Mouse (Mus musculus): ENCODE measurements around the gene Pnmt.
A peak's percentile ranks its signal among the peaks of the same experiment; 100 is the strongest.
"Not testable (repeated sequence)": the region's sequence is repeated elsewhere in the genome, so short reads cannot be mapped to it uniquely, and the experiment has no call there.

The Pnmt gene

DNA sequence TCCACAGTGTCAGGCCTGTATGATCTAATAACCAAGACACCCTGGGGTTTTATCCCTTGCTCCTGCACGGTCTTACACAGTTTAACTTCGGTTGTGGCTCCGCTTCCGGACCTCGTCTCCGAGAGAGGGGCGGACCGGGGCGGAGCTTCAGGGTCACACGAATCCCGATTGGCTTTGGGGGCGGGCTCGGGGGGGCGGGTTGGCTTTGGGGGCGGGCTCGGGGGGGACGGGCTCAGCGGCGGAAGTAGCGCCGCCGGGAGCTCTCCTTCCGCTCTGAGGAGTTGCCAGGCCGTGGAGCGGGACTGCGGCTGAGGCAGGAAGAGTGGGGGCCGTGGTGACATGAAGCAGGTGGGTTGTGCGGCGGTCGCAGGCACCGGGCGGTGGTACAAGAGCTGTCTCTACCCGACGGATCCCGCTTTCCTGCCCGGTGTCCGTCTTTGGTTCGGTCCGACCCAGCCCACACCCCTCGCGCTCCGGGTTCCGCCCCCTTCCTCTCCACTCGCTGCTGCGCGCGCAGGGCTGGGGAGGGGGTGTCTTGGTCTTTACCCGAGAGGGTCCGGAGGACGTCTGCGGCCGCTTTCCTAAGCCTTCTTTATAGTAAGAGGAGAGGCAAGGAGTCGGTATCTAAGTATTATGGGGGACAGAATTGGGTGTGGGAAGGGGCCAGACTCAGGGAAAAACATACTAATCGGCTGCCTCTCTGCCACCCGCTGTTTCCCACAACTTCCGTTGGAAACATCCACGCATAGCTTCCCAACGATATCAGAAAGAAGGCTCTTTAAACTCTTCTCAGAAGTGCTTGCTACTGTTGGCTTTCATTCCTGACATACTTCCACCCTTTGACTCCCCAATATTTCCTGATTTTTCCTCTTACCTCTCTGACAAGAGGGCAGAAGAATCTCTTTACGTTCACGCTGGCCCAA, 27.8 kb upstream of the Pnmt start, which contains the start of gene Stard3:
Stard3 (plus strand) TSS at position 208 of the 923 bp plus-strand sequence.
- DNase-seq (ENCODE audit: low spot score), result peak; percentile 90

DNA sequence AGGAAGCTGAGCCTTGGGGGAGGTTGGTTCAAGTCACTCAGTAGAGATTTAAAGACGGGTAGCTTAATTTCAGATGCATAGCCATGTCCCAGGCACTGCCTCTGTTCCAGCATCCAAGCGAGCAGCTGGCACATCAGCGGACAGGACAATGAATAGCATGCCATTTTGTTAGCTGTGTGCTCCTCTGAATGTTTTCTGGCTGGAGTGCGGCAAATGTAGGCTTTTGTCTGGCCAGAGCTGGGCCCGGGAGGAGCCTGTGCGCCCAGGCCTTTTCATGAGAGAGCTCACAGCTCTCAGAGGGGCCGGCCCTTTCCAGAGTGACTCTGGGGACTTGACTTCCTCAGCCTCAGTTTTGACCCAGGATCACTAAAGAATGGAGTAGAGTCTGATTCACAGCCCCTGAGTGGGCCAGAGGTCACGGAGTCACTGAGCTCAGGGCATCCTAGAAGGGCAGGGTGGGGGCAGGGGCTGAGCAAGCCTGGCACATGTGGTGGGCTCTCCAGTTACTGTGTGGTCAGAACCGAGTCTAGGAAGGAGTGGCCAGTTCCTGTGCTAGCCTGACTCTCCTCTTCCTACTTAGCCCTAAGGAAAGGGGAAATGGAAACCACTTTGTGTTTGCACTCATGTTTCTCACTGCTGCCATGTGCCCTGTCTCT, 25.3 kb upstream of the Pnmt start:
- no peak for DNase-seq (ENCODE audit: low spot score)

DNA sequence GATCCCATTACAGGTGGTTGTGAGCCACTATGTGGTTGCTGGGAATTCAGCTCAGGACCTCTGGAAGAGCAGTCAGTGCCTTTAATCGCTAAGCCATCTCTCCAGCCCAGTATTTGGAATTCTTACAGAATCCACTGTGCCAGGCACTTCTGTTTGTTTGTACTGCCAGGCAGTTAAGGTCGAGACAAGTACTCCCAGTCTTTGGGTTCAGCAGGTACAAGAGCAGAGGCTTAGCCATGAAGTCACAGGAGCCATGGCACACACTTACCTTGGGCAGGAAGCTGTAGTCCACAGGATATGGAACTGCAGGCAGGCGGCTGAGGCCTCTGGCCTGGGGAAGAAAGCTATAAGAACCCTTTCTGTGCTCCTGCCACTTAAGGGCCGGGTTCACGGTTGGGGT, 22.4 kb upstream of the Pnmt start:
- DNase-seq (ENCODE audit: low spot score), result no peak

DNA sequence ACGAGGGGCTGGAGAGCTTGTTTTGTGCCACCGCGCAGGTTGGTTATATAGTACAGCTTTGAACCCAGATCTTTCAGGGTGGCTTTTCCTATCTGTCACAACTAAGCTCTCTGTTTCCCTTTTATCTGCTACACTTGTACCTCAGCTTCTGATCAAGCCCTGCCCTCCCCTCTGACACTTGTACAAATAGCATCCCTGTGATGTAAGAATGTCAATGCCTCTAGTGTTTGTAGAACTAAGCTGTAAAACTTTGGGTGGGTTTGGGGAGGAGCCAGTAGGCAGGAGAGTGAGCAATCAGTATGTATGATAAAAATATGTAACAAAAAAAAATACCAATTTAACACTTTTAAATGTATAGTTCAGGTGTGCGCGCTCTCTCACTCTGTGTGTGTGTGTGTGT, 21.8 kb upstream of the Pnmt start:
- DNase-seq (ENCODE audit: low spot score), result no peak

DNA sequence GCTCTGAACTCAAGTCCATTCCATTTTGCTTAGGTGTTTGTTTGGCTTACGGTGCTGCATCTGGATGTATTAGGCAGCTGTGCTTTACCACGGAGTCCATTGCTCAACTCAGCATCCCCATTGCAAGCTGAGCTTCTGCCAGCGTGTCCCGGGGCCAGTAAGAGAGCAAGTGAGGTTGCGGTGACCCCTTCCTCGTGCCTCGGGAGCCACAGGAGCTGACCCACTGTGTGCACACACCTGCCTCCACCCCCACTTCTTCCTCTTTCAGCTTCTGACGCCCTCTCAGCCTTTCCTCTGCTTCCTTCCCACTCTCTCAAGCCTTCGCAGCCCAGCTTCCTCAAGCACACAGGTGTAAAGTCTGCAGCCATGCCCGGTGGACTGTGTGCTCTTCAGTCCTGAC, 20.0 kb upstream of the Pnmt start:
- no peak for DNase-seq (ENCODE audit: low spot score)

DNA sequence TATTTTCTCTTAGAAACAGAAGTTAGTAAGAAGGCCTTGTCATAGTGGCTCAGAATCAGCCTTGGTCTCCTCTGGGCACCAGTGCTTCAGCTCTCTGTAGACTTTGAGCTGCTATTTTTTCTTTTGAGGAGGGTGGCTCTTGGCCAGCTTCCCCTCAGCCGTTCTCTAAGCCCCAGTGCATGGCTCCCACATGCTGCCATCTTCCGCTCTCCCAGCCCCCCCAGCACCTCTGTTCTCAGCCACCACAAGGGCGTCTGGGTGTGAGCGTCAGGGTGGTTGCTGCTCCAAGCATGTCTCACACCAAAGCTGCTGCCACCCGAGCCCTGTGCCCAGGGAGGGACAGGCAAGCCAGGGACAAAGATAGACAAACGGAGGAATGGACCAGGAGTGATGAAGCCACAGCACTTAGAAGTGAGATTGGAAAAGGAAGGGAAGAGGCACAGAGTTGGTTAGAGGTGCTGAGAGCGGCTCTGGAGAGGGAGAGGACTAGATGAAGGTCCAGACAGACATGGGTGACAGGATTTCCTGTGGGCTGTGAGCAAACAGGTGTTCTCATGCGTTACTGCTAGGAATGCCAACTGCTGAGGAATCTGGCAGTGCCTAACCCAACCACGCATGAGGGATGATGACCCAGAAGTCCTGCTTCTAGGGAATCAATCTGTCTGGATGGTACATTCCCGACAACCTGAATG, 18.9 kb upstream of the Pnmt start:
- DNase-seq (ENCODE audit: low spot score), result no peak

DNA sequence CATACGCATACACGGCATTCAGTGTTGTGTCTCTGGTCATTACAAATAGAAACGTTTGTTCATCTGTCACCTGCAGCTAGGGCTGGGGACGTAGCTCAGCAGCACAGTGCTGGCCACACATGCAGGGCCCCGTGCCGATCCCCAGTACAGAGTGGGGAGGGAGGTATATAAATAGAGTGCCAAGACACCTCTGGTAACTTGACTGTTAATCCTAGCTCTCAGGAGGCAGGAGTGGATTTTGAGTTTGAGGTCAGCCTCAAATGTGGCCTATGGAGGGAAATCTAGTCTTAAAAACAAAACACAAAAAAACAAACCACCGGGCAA, 18.4 kb upstream of the Pnmt start:
- DNase-seq (ENCODE audit: low spot score), result no peak

DNA sequence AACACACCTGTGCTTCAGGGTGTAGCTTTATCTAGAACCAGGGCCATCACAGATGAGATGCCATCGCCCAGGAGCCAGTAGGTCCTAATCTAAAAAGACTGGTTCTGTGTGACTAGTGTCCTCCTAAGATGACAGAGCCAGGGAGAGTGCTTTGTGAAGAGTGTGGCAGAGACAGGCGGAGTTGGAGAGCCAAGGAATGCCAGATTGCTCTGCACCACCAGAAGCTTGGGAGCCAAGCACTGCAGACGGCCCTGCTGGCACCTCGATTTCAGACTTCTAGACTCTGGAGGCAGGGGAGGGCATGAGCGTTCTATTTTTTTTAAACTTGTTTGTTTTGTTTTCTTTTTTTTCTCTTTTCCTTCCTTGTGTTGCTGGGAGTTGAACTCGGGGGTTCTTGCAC, 16.9 kb upstream of the Pnmt start:
- DNase-seq (ENCODE audit: low spot score), result no peak

DNA sequence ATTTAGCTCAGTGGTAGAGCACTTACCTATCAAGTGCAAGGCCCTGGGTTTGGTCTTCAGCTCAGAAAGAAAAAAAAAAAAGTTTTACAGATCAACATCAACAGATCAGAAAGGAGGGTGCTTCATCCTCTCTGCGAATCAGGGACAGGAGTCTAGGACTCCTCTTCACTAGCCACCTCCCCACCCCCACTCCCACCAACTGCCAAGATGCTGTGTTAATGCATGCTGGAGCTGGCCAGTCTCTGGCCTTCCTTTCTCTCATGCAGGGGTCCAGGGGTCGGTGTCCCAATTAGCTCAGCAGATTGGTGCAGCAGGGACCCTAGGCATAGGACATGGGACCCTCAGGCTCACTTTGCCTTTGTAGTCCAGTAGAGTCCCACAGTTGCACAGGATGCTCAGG, 15.7 kb upstream of the Pnmt start:
- DNase-seq (ENCODE audit: low spot score), result no peak

DNA sequence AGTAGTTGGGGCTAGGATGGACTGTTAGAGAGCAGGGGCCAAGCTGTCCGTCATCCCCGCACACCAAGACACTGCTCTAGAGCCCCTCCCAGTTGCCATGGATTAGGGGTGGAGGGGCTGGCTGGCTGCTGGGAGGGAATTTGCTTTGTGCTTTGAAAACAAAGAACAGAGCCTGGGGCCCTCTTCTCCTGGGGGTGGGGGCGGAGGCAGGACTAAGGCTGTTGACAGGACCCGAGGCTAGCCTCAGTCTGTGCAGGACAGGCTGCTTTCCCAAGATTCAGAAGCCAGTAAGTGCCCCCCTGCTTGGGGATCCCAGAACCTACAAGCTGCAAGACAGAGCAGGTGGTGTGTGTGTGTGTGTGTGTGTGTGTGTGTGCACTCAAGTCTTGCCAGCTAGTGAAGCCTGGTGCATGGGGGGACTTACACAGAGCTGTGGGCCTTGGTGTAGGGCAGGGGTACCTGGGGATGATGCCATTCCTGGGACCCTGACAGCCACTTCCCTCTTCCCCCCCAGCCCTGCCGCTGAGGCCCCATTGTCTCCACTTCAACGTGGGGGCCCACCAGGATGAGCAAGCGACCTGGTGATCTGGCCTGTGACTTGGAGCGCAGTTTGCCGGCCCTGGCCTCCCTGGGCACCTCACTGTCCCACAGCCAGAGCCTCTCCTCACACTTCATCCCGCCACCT, 14.6 kb upstream of the Pnmt start:
- no peak for DNase-seq (ENCODE audit: low spot score)

DNA sequence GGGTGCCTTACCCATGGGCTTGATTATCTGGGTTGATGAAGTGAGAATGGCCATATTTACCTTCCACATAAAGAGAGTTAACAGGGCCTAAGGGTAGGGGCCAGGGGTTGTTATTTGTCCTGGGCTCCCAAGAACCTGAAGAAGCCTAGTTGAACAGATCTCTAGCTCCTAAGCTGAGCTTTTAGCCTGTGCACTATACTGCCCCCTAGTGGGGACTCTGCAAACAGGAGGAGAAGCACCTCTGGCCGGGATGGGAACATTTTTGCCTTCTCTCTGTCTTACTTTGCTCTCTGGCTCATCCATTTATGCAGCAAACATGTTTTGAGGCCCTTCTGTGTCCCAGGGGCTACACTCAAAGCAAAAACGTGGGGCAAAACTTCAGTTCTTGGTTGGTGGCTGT, 13.8 kb upstream of the Pnmt start:
- DNase-seq (ENCODE audit: low spot score), result no peak

DNA sequence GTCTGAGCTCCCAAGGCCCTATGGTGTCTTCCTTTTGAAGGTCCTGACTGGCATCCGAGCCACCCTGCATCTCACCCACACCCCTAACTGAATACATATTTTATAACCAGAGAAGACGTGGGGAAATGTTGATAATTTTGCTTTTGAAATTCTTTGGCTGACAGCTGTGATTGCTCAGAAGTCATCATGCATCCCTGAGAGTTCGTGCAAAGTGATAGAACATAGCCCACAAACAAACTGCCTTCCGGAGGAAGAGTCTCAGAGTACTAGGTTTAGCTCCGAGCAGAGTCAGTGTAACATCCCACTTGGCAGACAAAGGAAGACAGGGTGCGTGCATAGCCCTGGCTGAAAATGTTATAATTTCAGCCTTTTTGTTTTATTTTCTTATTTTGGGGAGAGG, 13.0 kb upstream of the Pnmt start:
- no peak for DNase-seq (ENCODE audit: low spot score)

DNA sequence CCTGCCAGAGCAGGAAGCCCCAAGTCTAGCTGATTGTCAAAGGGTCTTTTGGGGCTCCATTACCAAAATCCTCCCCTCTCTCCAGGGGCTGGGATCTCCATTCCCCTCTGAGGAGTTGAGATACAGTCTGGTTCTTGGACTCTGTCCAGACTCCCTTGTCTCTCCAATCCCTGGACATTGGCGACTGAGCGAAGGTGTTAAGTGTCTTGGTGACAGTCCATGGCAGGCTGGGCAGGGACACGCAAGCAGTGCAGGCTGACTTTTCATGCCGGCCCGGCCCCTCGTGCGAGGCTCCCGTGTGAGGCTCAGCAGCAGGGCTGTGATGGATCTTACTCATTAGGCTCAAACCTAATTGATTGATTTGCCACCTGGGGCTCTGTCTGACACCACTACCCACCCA, 12.0 kb upstream of the Pnmt start:
- no peak for DNase-seq (ENCODE audit: low spot score)

DNA sequence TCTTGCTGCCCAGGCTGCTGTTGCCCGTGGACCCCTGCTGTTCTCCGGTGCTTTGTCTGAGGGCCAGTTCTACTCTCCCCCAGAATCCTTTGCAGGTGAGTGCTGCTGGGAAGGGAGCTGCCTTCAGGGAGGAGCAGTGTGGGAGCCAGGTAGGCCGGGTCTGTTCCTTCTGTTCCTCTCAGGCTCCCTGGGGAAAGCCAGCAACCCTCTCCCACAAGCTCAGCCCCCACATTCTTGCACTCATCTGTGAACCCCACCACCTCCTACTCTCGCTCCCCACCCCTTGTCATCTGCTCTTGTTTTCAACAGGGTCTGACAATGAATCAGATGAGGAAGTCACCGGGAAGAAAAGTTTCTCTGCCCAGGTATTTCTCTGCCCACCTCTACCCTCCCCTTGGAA, 9.5 kb upstream of the Pnmt start:
- DNase-seq (ENCODE audit: low spot score), result no peak

DNA sequence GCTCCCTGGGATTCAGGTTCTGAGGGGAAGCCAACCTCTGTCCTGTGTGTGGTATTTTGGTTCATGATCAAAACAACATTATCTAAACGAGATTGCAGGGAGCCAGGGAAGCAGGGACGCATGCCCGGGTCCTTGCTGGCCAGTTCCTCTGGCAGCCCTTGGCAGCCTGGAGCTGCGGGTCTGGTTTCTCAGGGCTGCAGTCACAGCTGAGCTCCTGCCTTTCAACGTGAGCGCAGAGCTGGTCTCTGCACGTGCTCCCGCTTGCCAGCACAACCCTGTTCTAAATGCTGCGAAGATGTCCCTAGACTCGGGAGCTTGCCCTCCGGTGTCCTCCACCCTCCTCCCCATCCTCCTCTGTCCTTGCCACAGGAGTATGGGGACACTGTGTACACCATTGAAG, 8.5 kb upstream of the Pnmt start:
- DNase-seq (ENCODE audit: low spot score), result no peak

DNA sequence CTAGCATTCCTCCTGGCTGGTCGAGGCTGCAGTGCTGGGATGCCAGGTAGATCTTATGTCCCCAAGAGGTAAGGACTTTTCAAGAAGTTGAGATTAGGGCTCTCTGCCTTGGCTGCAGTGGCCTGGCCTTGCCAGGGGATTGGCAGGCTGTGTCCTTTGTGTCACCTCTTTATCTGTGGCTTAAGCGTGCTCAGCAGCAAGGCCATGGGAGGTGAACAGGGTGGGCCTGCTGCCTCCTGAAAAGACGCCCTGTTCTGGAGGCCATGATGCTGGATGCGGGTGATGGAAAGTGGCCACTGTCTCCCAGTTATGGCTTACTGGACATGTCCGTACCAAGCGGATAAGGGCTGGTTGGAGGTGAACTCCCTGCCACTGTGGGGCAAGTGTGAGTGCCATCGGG, 6.9 kb upstream of the Pnmt start:
- DNase-seq (ENCODE audit: low spot score), result peak; percentile 62

DNA sequence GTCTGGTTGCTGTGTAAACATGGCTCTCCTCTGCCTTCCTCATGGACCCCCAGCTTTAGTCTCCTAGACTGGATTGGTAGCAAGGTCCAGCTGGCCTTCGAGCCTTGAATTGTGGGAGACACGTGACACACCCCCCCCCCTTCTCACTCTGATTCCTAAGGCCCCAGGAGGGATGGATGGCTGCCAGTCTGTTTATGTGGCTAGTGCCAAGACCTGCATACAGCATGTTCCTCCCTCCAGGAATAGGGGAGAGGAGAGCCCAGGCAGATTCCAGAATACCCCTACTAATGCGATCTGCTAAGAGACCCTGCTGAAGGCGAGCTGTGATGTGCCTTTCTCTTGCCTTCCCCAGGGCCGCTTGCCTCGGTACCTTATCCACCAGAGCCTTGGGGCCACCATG, 6.1 kb upstream of the Pnmt start:
- no peak for DNase-seq (ENCODE audit: low spot score)

DNA sequence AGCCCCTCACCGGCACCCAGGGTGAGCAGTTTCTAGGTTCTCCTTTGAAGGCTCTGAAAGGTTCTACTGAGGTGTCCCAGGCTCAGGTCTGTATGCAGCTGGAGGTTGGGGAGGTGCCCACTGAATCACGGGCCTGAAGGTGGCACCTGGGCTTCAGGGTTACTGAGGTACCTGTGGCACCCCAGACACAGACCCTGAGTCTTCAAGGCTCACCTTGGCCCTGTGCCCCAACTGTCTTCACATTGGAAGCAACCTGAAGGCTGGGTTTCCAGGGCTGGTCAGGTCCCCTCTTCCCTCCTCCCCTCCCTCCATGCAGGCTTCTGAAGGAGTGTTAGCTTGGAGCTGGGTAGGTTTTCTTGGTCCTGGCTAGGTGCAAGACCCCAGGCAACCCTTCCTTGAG, 4.6 kb upstream of the Pnmt start:
- no peak for DNase-seq (ENCODE audit: low spot score)

DNA sequence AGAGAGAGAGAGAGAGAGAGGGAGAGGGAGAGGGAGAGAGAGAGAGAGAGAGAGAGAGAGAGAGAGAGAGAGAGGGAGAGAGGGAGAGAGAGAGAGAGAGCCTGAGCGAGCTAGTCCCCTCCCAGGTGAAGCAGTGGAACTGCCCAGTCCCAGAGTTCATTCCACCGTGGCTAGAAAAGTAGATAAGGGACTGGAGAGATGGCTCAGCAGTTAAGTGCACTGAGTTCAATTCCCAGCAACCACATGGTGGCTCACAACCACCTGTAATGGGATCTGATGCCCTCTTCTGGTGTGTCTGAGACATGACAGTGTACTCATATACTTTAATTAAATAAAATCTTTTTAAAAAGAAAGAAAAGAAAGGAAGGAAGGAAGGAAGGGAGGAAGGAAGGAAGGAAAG, 3.8 kb upstream of the Pnmt start:
- not testable (repeated sequence) for DNase-seq (ENCODE audit: low spot score)

DNA sequence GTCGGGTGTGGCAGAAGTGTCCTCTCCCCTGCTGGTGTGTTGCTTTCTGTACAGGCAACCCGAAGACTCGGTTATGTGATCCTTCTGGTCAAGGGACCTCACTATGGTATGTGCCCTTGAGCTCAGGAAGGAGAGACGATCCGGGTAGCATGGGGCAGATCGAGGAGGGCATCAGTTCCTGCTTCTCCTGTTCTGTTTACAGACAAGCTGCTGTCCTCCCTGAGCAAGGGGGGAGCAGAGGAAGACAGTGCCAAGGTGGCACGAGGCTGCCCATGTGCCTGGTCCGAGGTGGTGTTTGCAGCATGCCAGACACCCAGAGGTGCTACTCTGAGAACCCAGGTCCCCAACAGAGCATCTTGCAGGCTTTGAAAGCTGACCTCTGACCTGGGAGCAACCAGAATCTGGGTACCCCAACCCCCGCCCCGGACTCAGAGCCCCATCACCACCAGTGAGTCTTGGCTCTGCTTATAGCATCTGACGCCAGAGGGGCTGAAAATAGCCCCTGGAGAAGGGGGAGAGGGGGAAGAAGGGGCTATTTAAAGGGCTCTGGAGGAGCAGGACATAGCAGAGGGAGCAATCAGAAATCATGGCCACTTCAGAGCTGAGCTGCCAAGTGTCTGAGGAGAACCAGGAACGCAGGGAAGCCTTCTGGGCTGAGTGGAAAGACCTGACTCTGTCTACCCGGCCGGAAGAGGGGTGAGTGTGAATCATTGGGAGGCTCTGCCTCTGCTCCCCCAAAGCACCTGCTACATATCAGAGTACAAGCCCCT, 2.8 kb upstream of the Pnmt start, which contains the start of gene Tcap:
Tcap (plus strand) TSS at position 551 of the 770 bp plus-strand sequence.
- DNase-seq (ENCODE audit: low spot score), result no peak

DNA sequence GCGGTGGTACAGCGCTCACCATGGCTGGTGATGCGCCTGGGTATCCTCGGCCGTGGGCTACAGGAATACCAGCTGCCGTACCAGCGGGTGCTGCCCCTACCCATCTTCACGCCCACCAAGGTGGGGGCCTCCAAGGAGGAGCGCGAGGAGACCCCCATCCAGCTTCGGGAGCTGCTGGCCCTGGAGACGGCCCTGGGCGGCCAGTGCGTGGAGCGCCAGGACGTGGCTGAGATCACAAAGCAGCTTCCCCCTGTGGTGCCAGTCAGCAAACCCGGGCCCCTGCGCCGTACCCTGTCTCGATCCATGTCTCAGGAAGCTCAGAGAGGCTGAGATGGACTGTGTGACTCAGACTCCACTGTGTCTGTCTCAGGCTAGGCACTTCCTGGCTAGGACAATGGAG, 2.0 kb upstream of the Pnmt start:
- DNase-seq (ENCODE audit: low spot score), result no peak
